Mouse (Mus musculus) heart, embryonic 16.5 days (tissue): ENCODE data around the gene Tmco4. TPM values are rescaled to one million over a fixed set of nuclear protein-coding genes. Genes with fewer than 3 reads are reported as not detected.

Source experiments
- ATAC-seq: fragments of 200-750 bp; cut with Nextera tagmentation; replicated peaks from 2 replicates; pipeline ENCODE4 v1.8.0; 2017; ENCODE audit warnings: moderate number of reproducible peaks; ENCODE audit not compliant: insufficient read depth, low FRiP score; ENCODE audit errors: extremely low read depth
- H3K27ac ChIP-seq: fragments of 300-500 bp; sonication (generic); 2 replicates; pipeline ENCODE4 v1.5.1; 2014; ENCODE audit warnings: mild to moderate bottlenecking, low read length, control low read depth, moderate library complexity
- H3K27me3 ChIP-seq: fragments of 300-500 bp; sonication (generic); 2 replicates; pipeline ENCODE4 v1.6.1; 2014; ENCODE audit warnings: low read length, mixed read lengths; ENCODE audit not compliant: control insufficient read depth, insufficient read depth
- H3K36me3 ChIP-seq: fragments of 300-500 bp; sonication (generic); 2 replicates; pipeline ENCODE4 v1.6.1; 2014; ENCODE audit not compliant: control insufficient read depth, insufficient read depth
- H3K4me1 ChIP-seq: fragments of 300-500 bp; sonication (generic); 2 replicates; pipeline ENCODE4 v1.6.1; 2014; ENCODE audit warnings: low read length, mixed read lengths; ENCODE audit not compliant: control insufficient read depth, insufficient read depth
- H3K4me2 ChIP-seq: fragments of 300-500 bp; sonication (generic); 2 replicates; pipeline ENCODE4 v1.6.1; 2014; ENCODE audit warnings: low read depth, mild to moderate bottlenecking, control low read depth, low read length
- H3K4me3 ChIP-seq: fragments of 300-500 bp; sonication (generic); 2 replicates; pipeline ENCODE4 v1.5.1; 2014; ENCODE audit warnings: mild to moderate bottlenecking, control low read depth, low read length
- H3K9ac ChIP-seq: fragments of 300-500 bp; sonication (generic); 2 replicates; pipeline ENCODE4 v1.6.1; 2014; ENCODE audit warnings: low read length, control low read depth
- H3K9me3 ChIP-seq: fragments of 300-500 bp; sonication (generic); replicated peaks from 2 replicates; pipeline ENCODE4 v1.6.1; 2016; ENCODE audit warnings: low read length; ENCODE audit not compliant: control insufficient read depth
- WGBS: fragments of 180-500 bp; shearing (Covaris S2); extraction: QIAGEN DNeasy Blood & Tissue Kit; methylation state at CpG from one replicate; pipeline ENCODE4 v1.1.7; 2014; 5-methylcytosine and 5-hydroxymethylcytosine counted together
- polyA plus RNA-seq: library from polyadenylated mRNA; unstranded; fragments of >200 nt; fragmentation: Nextera tagmentation; extraction: Ambion mirVana; gene quantifications from 2 replicates; pipeline ENCODE4 v1.2.1, GENCODE M21; 2015

Gene Tmco4
- polyA plus RNA-seq, 1 experiment from 2014 or later, result 7.0 TPM

GRCm38 (mm10) chr4:138980771-138981420 is 8.2 kb downstream of the Tmco4 start:
- no peak overlapping the region for H3K4me3 ChIP-seq
- 23% methylated on average over 12 of the region's 12 CpGs for WGBS
- H3K4me2 ChIP-seq, result peak overlapping the region; percentile 1; the same call in 1 of the 2 replicates
- 0 out of 2 replicates have a peak, but pooled peaks cover 2% of the 10 kb centered on the region for H3K9me3 ChIP-seq
- peaks cover 2% of the 10 kb centered on the region for H3K4me1 ChIP-seq
- no peak for ATAC-seq
- H3K27me3 ChIP-seq, result no peaks in the 10 kb centered on the region
- no peak overlapping the region for H3K27ac ChIP-seq
- no peaks in the 10 kb centered on the region for H3K36me3 ChIP-seq
- H3K9ac ChIP-seq, result no peak overlapping the region

- WGBS, result 71% methylated on average over 3 of the region's 3 CpGs
- no peak overlapping the region for H3K9ac ChIP-seq
- no peak overlapping the region for H3K27ac ChIP-seq
- no peaks in the 10 kb centered on the region for H3K27me3 ChIP-seq
- H3K4me2 ChIP-seq, result no peak overlapping the region
- H3K4me3 ChIP-seq, result no peak overlapping the region
- ATAC-seq, result no peak; the same call in 1 of the 2 replicates
- no peaks in the 10 kb centered on the region for H3K36me3 ChIP-seq
- H3K4me1 ChIP-seq, result 0 out of 2 replicates have a peak, but pooled peaks cover 2% of the 10 kb centered on the region
- H3K9me3 ChIP-seq, result 0 out of 2 replicates have a peak, but pooled peaks cover 2% of the 10 kb centered on the region
Measured at GRCm38 (mm10) chr4:138983422-138983821, 10.7 kb downstream of the Tmco4 start.

- H3K27me3 ChIP-seq, result no peaks in the 10 kb centered on the region
- no peak overlapping the region for H3K27ac ChIP-seq
- H3K4me1 ChIP-seq, result 0 out of 2 replicates have a peak, but pooled peaks cover 2% of the 10 kb centered on the region
- H3K4me3 ChIP-seq, result no peak overlapping the region
- ATAC-seq, result no peak
- H3K9ac ChIP-seq, result no peak overlapping the region
- no peaks in the 10 kb centered on the region for H3K36me3 ChIP-seq
- H3K9me3 ChIP-seq, result 0 out of 2 replicates have a peak, but pooled peaks cover 2% of the 10 kb centered on the region
- H3K4me2 ChIP-seq, result no peak overlapping the region
- 73% methylated on average over 7 of the region's 7 CpGs for WGBS
Measured at GRCm38 (mm10) chr4:138984744-138985143, 12.1 kb downstream of the Tmco4 start.

GRCm38 (mm10) chr4:138986280-138986679 is 13.6 kb downstream of the Tmco4 start:
- Histone ChIP-seq H3K4me2 (no peak overlapping the region), H3K36me3 (no peaks in the 10 kb centered on the region; the same call in 1 of the 2 replicates), H3K4me1 (0 out of 2 replicates have a peak, but pooled peaks cover 2% of the 10 kb centered on the region), H3K9ac (no peak overlapping the region), H3K9me3 (0 out of 2 replicates have a peak, but pooled peaks cover 2% of the 10 kb centered on the region), H3K4me3 (no peak overlapping the region), H3K27me3 (no peaks in the 10 kb centered on the region), H3K27ac (no peak overlapping the region; the same call in 1 of the 2 replicates)
- WGBS, result 55% methylated on average over 5 of the region's 5 CpGs
- ATAC-seq, result 0 out of 2 replicates have a peak, but pooled peaks have one; percentile 30

GRCm38 (mm10) chr4:138994389-138994788 is 21.7 kb downstream of the Tmco4 start:
- Histone ChIP-seq H3K9me3 (peaks cover 2% of the 10 kb centered on the region; the same call in 1 of the 2 replicates), H3K4me3 (no peak overlapping the region), H3K27me3 (no peaks in the 10 kb centered on the region), H3K4me1 (no peaks in the 10 kb centered on the region), H3K4me2 (no peak overlapping the region), H3K9ac (no peak overlapping the region), H3K27ac (no peak overlapping the region), H3K36me3 (peaks cover 7% of the 10 kb centered on the region)
- ATAC-seq, result no peak
- 70% methylated on average over 3 of the region's 3 CpGs for WGBS

- WGBS, result 75% methylated on average over 5 of the region's 5 CpGs
Measured at GRCm38 (mm10) chr4:138996410-138996809, 23.7 kb downstream of the Tmco4 start.

GRCm38 (mm10) chr4:138997121-138997520 is 24.4 kb downstream of the Tmco4 start:
- no peak overlapping the region for H3K4me2 ChIP-seq
- H3K27me3 ChIP-seq, result no peaks in the 10 kb centered on the region
- 84% methylated on average over 4 of the region's 4 CpGs for WGBS
- H3K36me3 ChIP-seq, result peaks cover 7% of the 10 kb centered on the region; the same call in 1 of the 2 replicates
- peaks cover 2% of the 10 kb centered on the region; the same call in 1 of the 2 replicates for H3K9me3 ChIP-seq
- H3K4me1 ChIP-seq, result peaks cover 4% of the 10 kb centered on the region
- no peak for ATAC-seq
- no peak overlapping the region for H3K4me3 ChIP-seq
- no peak overlapping the region for H3K9ac ChIP-seq
- H3K27ac ChIP-seq, result no peak overlapping the region

More at GRCm38 (mm10) chr4:138996410-138996809, 23.7 kb downstream of the Tmco4 start:
- Histone ChIP-seq H3K4me1 (peaks cover 4% of the 10 kb centered on the region), H3K4me3 (no peak overlapping the region), H3K9ac (no peak overlapping the region), H3K9me3 (peaks cover 2% of the 10 kb centered on the region; the same call in 1 of the 2 replicates), H3K36me3 (peaks cover 7% of the 10 kb centered on the region; the same call in 1 of the 2 replicates), H3K27me3 (no peaks in the 10 kb centered on the region), H3K4me2 (no peak overlapping the region), H3K27ac (no peak overlapping the region)
- ATAC-seq, result no peak

GRCm38 (mm10) chr4:138998611-138999010 is 25.9 kb downstream of the Tmco4 start:
- Histone ChIP-seq H3K27me3 (no peaks in the 10 kb centered on the region), H3K9ac (no peak overlapping the region), H3K4me1 (peaks cover 4% of the 10 kb centered on the region), H3K27ac (no peak overlapping the region), H3K4me2 (no peak overlapping the region), H3K4me3 (no peak overlapping the region), H3K36me3 (peaks cover 7% of the 10 kb centered on the region; the same call in 1 of the 2 replicates), H3K9me3 (peaks cover 2% of the 10 kb centered on the region; the same call in 1 of the 2 replicates)
- ATAC-seq, result no peak
- 68% methylated on average over 11 of the region's 11 CpGs for WGBS

- Histone ChIP-seq H3K27ac (no peak overlapping the region), H3K9ac (no peak overlapping the region), H3K9me3 (peaks cover 2% of the 10 kb centered on the region; the same call in 1 of the 2 replicates), H3K4me1 (peaks cover 4% of the 10 kb centered on the region), H3K36me3 (peaks cover 7% of the 10 kb centered on the region; the same call in 1 of the 2 replicates), H3K4me2 (peak overlapping the region; percentile 39), H3K27me3 (no peaks in the 10 kb centered on the region), H3K4me3 (no peak overlapping the region)
- WGBS, result 45% methylated on average over 2 of the region's 2 CpGs
- no peak for ATAC-seq
Measured at GRCm38 (mm10) chr4:139001026-139001425, 28.3 kb downstream of the Tmco4 start.
